Mouse (Mus musculus): ENCODE results near the gene Fam124a. TPM values are rescaled to one million over a fixed set of nuclear protein-coding genes. Genes with fewer than 3 reads are reported as not detected.
"Not testable (repeated sequence)": the region's sequence is repeated elsewhere in the genome, so short reads cannot be mapped to it uniquely, and the experiment has no call there.

The Fam124a gene
- polyA plus RNA-seq, 1 experiment from 2014 or later = 4.7 TPM

DNA sequence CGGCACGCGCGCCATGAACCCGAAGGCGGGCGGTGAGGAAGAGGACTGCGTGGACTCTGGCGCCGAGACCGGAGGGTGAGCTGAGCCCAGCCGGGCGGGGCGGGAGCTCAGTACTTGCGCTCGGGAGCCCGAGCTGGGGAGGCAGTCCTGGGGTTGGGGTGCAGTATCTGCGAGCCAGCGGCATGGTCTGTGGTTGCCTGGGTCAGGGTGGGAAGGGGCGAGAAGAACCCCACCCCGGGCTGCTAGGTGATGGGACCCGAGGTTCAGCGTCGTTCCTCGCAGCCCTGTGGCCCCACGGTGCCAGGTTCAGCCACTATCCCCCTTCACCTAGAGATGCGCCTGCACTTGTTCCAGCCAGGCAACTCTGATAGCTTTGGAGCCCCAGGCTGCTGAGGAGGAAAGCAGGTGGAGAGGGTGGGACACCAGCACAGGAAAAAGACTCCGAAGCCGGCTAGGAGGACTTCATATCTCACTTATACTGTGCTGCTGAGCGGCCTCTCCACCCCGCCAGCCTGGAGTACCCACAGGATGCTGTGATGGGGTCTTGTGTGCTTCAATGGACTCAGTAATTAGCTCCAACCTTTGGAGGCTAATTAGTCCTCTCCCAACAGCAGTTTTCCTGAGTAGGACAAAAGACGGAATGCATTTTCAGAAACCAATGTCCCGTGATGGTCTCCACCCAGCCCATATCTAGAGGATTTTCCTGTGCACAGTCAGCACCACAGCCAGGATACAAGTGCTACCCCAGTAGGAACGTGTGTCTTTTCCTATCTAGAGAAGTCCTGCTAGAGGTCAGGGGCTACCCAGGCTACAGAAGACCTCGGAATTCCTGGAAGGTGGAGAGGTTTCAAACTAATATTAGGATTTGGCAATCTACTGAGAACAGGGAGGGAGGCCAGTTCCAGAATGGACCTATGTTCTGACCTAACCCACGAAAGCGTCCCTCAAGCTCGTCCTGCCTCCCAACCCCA lies 588 bp downstream of the Fam124a start:
- Histone ChIP-seq H3K9ac (ENCODE audit: low read depth, low read length) (peak overlapping the region; percentile 65), H3K36me3 (ENCODE audit: insufficient read depth, low read length) (no peaks in the 10 kb centered on the region), H3K4me2 (ENCODE audit: low read length) (peak overlapping the region; percentile 94), H3K27ac (no peak overlapping the region; the same call in 1 of the 2 replicates), H3K4me3 (replicated peaks; ENCODE audit: low read depth, low read length) (peak overlapping the region; percentile 59), H3K4me1 (replicated peaks; ENCODE audit: insufficient read depth, low read length) (peaks cover 6% of the 10 kb centered on the region; the same call in 1 of the 2 replicates), H3K27me3 (ENCODE audit: insufficient read depth, low read length) (no peaks in the 10 kb centered on the region), H3K9me3 (replicated peaks; ENCODE audit: low read length) (no peaks in the 10 kb centered on the region)
- 7% methylated on average over 38 of the region's 38 CpGs for WGBS
- no peak for TF ChIP-seq CTCF (IDR thresholded peaks at IDR 0.05; ENCODE audit: low read depth)
- no peak for DNase-seq (ENCODE audit: low spot score)
- no peak; the same call in 1 of the 2 replicates for ATAC-seq (replicated peaks; ENCODE audit: low FRiP score, low read depth)

DNA sequence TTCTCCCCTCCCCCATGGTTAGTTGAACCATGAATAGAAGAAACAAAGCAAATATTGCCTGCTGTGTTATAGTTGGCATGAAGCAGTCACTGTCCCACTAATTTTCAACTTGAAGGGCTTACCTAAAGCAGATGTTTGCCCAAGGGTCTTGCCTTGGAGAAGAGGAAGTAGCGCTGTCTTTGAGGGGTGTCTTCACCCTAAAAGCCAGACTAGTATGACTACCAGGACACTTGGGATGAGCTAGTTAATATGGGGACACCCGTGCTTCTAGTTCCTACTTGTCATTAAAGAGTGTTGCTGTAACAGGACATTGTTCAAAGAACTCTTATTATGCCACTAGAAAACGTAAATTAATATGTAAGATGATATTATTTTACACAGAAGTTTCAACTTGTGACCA lies 1.6 kb downstream of the Fam124a start:
- no peak for TF ChIP-seq CTCF (IDR thresholded peaks at IDR 0.05; ENCODE audit: low read depth)
- Histone ChIP-seq H3K36me3 (ENCODE audit: insufficient read depth, low read length) (no peaks in the 10 kb centered on the region), H3K9me3 (replicated peaks; ENCODE audit: low read length) (no peaks in the 10 kb centered on the region), H3K4me1 (replicated peaks; ENCODE audit: insufficient read depth, low read length) (peaks cover 6% of the 10 kb centered on the region; the same call in 1 of the 2 replicates), H3K27me3 (ENCODE audit: insufficient read depth, low read length) (no peaks in the 10 kb centered on the region), H3K4me3 (replicated peaks; ENCODE audit: low read depth, low read length) (no peak overlapping the region), H3K4me2 (ENCODE audit: low read length) (peak overlapping the region; percentile 94; the same call in 1 of the 2 replicates), H3K27ac (no peak overlapping the region), H3K9ac (ENCODE audit: low read depth, low read length) (no peak overlapping the region)
- DNase-seq (ENCODE audit: low spot score) (no peak), ATAC-seq (replicated peaks; ENCODE audit: low FRiP score, low read depth) (no peak)
- 83% methylated on average over 3 of the region's 3 CpGs for WGBS

DNA sequence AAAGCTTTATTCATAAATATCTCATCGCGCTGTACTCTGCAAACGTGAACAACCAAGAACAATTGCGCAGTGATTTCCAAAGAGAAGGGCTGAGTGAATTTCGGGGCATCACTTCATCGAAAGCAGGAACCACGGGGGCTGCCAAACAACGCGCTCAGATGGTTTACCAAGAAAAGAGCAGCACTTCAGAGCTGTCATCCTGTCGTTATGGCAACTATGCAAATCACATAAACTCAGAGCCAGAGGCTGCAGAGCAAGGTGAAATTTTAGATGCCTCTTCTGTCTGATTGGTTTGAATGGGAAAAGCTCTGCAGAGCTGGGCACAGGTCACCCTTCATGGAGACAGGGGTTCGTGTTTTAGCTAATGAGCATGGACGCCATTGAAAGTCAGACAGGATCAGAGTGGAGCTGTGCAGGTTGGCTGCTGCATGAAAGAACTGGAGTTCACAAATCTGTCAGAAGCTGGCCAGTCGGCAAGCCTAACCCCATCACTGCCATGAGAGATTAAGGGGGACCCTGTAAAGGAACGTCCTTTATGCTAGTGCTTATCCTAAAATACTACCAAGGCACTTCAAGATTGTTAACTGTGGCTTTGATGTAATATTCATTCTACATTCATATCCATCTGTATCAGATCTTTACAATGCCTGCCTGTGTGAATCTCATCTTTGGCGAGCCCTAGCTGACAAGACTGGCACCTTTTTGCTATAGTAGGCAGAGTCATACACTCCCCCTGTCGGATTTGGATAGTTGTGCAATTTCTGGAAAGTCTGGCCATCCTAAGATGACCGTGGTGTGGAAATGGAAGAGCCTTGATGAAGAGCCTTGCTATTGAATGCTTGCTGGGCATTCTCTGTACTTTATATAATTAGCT lies 6.6 kb downstream of the Fam124a start:
- Histone ChIP-seq H3K4me2 (ENCODE audit: low read length) (no peak overlapping the region), H3K36me3 (ENCODE audit: insufficient read depth, low read length) (no peaks in the 10 kb centered on the region), H3K9ac (ENCODE audit: low read depth, low read length) (no peak overlapping the region), H3K9me3 (replicated peaks; ENCODE audit: low read length) (no peaks in the 10 kb centered on the region), H3K27ac (no peak overlapping the region), H3K4me1 (replicated peaks; ENCODE audit: insufficient read depth, low read length) (no peaks in the 10 kb centered on the region), H3K4me3 (replicated peaks; ENCODE audit: low read depth, low read length) (no peak overlapping the region), H3K27me3 (ENCODE audit: insufficient read depth, low read length) (no peaks in the 10 kb centered on the region)
- no peak for TF ChIP-seq CTCF (IDR thresholded peaks at IDR 0.05; ENCODE audit: low read depth)
- DNase-seq (ENCODE audit: low spot score) = peak; percentile 17
- 55% methylated on average over 17 of the region's 17 CpGs for WGBS
- no peak for ATAC-seq (replicated peaks; ENCODE audit: low FRiP score, low read depth)

DNA sequence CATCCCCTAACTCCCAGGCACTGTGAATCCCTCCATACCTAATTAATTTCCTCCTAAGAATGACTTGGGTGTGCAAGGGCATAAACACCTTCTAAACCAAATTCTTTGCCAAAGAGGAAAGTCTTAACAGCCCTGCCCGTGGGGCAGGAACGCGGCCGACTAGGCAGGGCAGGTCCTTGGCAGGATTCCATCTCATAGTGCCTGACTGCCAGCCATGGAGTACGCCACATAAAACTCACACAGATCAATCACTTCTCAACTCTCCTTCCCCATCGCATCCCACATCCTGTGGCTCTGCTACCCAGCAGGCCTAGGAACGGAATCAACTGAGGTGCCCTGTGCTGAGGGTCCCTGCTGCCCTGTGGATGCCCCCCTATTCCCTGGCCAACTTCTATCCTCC lies 8.1 kb downstream of the Fam124a start:
- no peak overlapping the region for H3K4me2 ChIP-seq (ENCODE audit: low read length)
- WGBS = 41% methylated on average over 7 of the region's 7 CpGs
- no peaks in the 10 kb centered on the region for H3K9me3 ChIP-seq (replicated peaks; ENCODE audit: low read length)
- TF ChIP-seq CTCF (IDR thresholded peaks at IDR 0.05; ENCODE audit: low read depth) = no peak
- DNase-seq (ENCODE audit: low spot score) (no peak), ATAC-seq (replicated peaks; ENCODE audit: low FRiP score, low read depth) (no peak)
- no peaks in the 10 kb centered on the region for H3K27me3 ChIP-seq (ENCODE audit: insufficient read depth, low read length)
- H3K27ac ChIP-seq = no peak overlapping the region
- H3K36me3 ChIP-seq (ENCODE audit: insufficient read depth, low read length) = no peaks in the 10 kb centered on the region
- no peak overlapping the region for H3K9ac ChIP-seq (ENCODE audit: low read depth, low read length)
- no peak overlapping the region for H3K4me3 ChIP-seq (replicated peaks; ENCODE audit: low read depth, low read length)
- no peaks in the 10 kb centered on the region for H3K4me1 ChIP-seq (replicated peaks; ENCODE audit: insufficient read depth, low read length)

DNA sequence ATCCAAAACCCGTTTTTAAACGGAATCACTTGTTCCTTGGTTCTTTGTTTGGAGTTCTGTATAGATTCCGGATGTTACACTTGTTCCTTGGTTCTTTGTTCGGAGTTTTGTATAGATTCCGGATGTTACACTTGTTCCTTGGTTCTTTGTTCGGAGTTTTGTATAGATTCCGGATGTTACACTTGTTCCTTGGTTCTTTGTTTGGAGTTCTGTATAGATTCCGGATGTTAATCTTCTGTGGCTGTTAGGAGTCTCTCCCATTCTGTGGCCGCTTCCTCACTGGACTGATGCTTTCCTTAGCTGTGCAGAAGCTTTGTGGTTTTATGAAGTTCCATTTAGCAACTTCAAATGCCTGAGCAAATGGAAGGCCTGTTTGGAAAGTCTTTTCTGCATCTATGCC lies 11.3 kb downstream of the Fam124a start, which contains the start of gene Gm4131:
Gm4131 (minus strand) TSS at position 101 of the 400 bp plus-strand sequence.
- not testable (repeated sequence) for H3K9me3 ChIP-seq (replicated peaks; ENCODE audit: low read length); H3K36me3 ChIP-seq (ENCODE audit: insufficient read depth, low read length); H3K4me3 ChIP-seq (replicated peaks; ENCODE audit: low read depth, low read length); H3K27me3 ChIP-seq (ENCODE audit: insufficient read depth, low read length); DNase-seq (ENCODE audit: low spot score); H3K9ac ChIP-seq (ENCODE audit: low read depth, low read length); H3K27ac ChIP-seq; ATAC-seq (replicated peaks; ENCODE audit: low FRiP score, low read depth); H3K4me2 ChIP-seq (ENCODE audit: low read length)
- 92% methylated on average over 9 of the region's 9 CpGs for WGBS
- peaks cover 11% of the 10 kb centered on the region; the same call in 1 of the 2 replicates for H3K4me1 ChIP-seq (replicated peaks; ENCODE audit: insufficient read depth, low read length)

DNA sequence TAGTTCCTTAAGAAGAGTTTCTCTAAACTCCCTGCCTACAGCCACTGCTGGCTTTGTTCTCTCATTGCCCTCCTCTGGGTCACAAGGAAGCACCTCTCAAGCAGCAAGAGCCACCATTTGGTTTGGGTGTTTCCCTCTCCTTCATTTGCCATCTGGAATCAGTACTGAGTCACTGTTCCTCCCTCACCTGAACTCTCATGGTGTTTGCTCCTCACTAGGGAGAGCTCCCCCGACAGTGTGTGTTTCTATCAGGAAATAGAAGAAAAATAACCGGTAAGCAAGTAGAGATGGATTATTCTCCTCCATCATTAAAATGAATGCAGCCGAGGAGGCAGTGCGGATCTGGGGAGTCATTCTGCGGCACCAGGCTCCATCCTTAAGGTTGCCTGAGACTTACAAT lies 13.9 kb downstream of the Fam124a start:
- no peak overlapping the region for H3K9ac ChIP-seq (ENCODE audit: low read depth, low read length)
- 76% methylated on average over 5 of the region's 5 CpGs for WGBS
- ATAC-seq (replicated peaks; ENCODE audit: low FRiP score, low read depth) (no peak), DNase-seq (ENCODE audit: low spot score) (no peak)
- H3K4me3 ChIP-seq (replicated peaks; ENCODE audit: low read depth, low read length) = no peak overlapping the region
- TF ChIP-seq CTCF (IDR thresholded peaks at IDR 0.05; ENCODE audit: low read depth) = no peak
- H3K36me3 ChIP-seq (ENCODE audit: insufficient read depth, low read length) = no peaks in the 10 kb centered on the region
- no peak overlapping the region for H3K4me2 ChIP-seq (ENCODE audit: low read length)
- H3K27ac ChIP-seq = no peak overlapping the region
- no peaks in the 10 kb centered on the region for H3K9me3 ChIP-seq (replicated peaks; ENCODE audit: low read length)
- no peaks in the 10 kb centered on the region for H3K27me3 ChIP-seq (ENCODE audit: insufficient read depth, low read length)
- peaks cover 11% of the 10 kb centered on the region; the same call in 1 of the 2 replicates for H3K4me1 ChIP-seq (replicated peaks; ENCODE audit: insufficient read depth, low read length)

Data from kidney, postnatal 0 days (tissue).